Mouse (Mus musculus) v-Abl transformed pro-B cells (cell line): Measurements from ENCODE around the gene Mlf1.

ENCODE experiments used
- in situ Hi-C, 2 experiments: fragments of 400-800 bp; cut with MboI; formaldehyde crosslinking; loops; one replicate each; pipeline ENCODE4 v1.15.1; 2025; ENCODE audit not compliant: unreplicated experiment in 2 of 2

Mlf1 gene

GRCm38 (mm10) chr3:67429338-67429998 is 55.6 kb downstream of the Mlf1 start:
- in situ Hi-C loops: loop anchor here (5.0 to 25.0 kb wide), 2 partner anchors 77 to 633 kb away; partner anchors contain the start of gene Schip1 (in 1 of the 2)

- in situ Hi-C loops: loop anchor here (5.0 to 25.0 kb wide), 5 partner anchors 78 to 1455 kb away; partner anchors contain the start of gene Schip1 (in 1 of the 2)
Measured at GRCm38 (mm10) chr3:67429999-67430380, 56.1 kb downstream of the Mlf1 start, which contains the start of gene Gfm1. Gfm1 (plus strand) TSS chr3:67430096.

GRCm38 (mm10) chr3:67434011-67434410 is 60.1 kb downstream of the Mlf1 start:
- in situ Hi-C loops: loop anchor here (5.0 to 25.0 kb wide), 4 partner anchors 89 to 1459 kb away; partner anchors contain the start of gene Schip1 (in 1 of the 2)

- in situ Hi-C loops: loop anchor here in 1 of 2 experiments (25.0 kb wide), 1 partner anchor 615 kb away; the partner anchor contains the start of gene Schip1
Measured at GRCm38 (mm10) chr3:67447143-67447542, 73.2 kb downstream of the Mlf1 start.
